Mouse (Mus musculus): ENCODE data around the gene Nfkb2. TPM values are rescaled to one million over a fixed set of nuclear protein-coding genes. Genes with fewer than 3 reads are reported as not detected.

Gene Nfkb2
- polyA plus RNA-seq, 1 experiment from 2014 or later: 4.2 TPM

GRCm38 (mm10) chr19:46338942-46339286, 34.8 kb downstream of the Nfkb2 start:
- 0 out of 2 replicates have a peak, but pooled peaks have one; percentile 17 for ATAC-seq (replicated peaks; ENCODE audit: low FRiP score)
- no peak for DNase-seq (ENCODE audit: low spot score)
- 0 out of 2 replicates have a peak overlapping the region, but pooled peaks have one; percentile 2 for H3K9ac ChIP-seq (ENCODE audit: low read length)

GRCm38 (mm10) chr19:46339287-46339971, 35.3 kb downstream of the Nfkb2 start:
- Histone ChIP-seq H3K9me3 (ENCODE audit: control insufficient read depth, low read length) (no peaks in the 10 kb centered on the region), H3K27me3 (ENCODE audit: control insufficient read depth, insufficient read depth, low read length) (no peaks in the 10 kb centered on the region), H3K9ac (ENCODE audit: low read length) (no peak overlapping the region), H3K4me3 (ENCODE audit: low read depth, low read length) (no peak overlapping the region), H3K4me1 (replicated peaks; ENCODE audit: control insufficient read depth, insufficient read depth, low read length) (peaks cover 6% of the 10 kb centered on the region; the same call in 1 of the 2 replicates), H3K4me2 (ENCODE audit: low read depth, low read length, severe bottlenecking) (no peak overlapping the region), H3K27ac (ENCODE audit: low read depth, low read length) (no peak overlapping the region), H3K36me3 (ENCODE audit: control insufficient read depth, insufficient read depth, low read length) (no peaks in the 10 kb centered on the region)
- DNase-seq (ENCODE audit: low spot score) (no peak), ATAC-seq (replicated peaks; ENCODE audit: low FRiP score) (no peak)
- 76% methylated on average over 7 of the region's 7 CpGs for WGBS

More at GRCm38 (mm10) chr19:46338942-46339286, 34.8 kb downstream of the Nfkb2 start:
- peak overlapping the region; percentile 19; the same call in 1 of the 2 replicates for H3K4me2 ChIP-seq (ENCODE audit: low read depth, low read length, severe bottlenecking)
- no peaks in the 10 kb centered on the region for H3K9me3 ChIP-seq (ENCODE audit: control insufficient read depth, low read length)
- H3K27ac ChIP-seq (ENCODE audit: low read depth, low read length): no peak overlapping the region
- no peaks in the 10 kb centered on the region for H3K36me3 ChIP-seq (ENCODE audit: control insufficient read depth, insufficient read depth, low read length)
- peak overlapping the region; percentile 54; the same call in 1 of the 2 replicates for H3K4me3 ChIP-seq (ENCODE audit: low read depth, low read length)
- 52% methylated on average over 6 of the region's 6 CpGs for WGBS
- no peaks in the 10 kb centered on the region for H3K27me3 ChIP-seq (ENCODE audit: control insufficient read depth, insufficient read depth, low read length)
- H3K4me1 ChIP-seq (replicated peaks; ENCODE audit: control insufficient read depth, insufficient read depth, low read length): peaks cover 6% of the 10 kb centered on the region; the same call in 1 of the 2 replicates

- Histone ChIP-seq H3K4me3 (ENCODE audit: low read depth, low read length) (no peak overlapping the region), H3K36me3 (ENCODE audit: control insufficient read depth, insufficient read depth, low read length) (no peaks in the 10 kb centered on the region), H3K27me3 (ENCODE audit: control insufficient read depth, insufficient read depth, low read length) (peaks cover 9% of the 10 kb centered on the region), H3K4me1 (replicated peaks; ENCODE audit: control insufficient read depth, insufficient read depth, low read length) (peaks cover 4% of the 10 kb centered on the region; the same call in 1 of the 2 replicates), H3K4me2 (ENCODE audit: low read depth, low read length, severe bottlenecking) (no peak overlapping the region), H3K9me3 (ENCODE audit: control insufficient read depth, low read length) (no peaks in the 10 kb centered on the region), H3K9ac (ENCODE audit: low read length) (no peak overlapping the region), H3K27ac (ENCODE audit: low read depth, low read length) (no peak overlapping the region)
- ATAC-seq (replicated peaks; ENCODE audit: low FRiP score): no peak
- WGBS: 30% methylated on average over 7 of the region's 7 CpGs
- no peak for DNase-seq (ENCODE audit: low spot score)
Observed at GRCm38 (mm10) chr19:46344710-46345419, 40.7 kb downstream of the Nfkb2 start.

GRCm38 (mm10) chr19:46347146-46347545, 43.0 kb downstream of the Nfkb2 start:
- Histone ChIP-seq H3K36me3 (ENCODE audit: control insufficient read depth, insufficient read depth, low read length) (no peaks in the 10 kb centered on the region), H3K9ac (ENCODE audit: low read length) (no peak overlapping the region), H3K4me3 (ENCODE audit: low read depth, low read length) (no peak overlapping the region), H3K4me1 (replicated peaks; ENCODE audit: control insufficient read depth, insufficient read depth, low read length) (peaks cover 4% of the 10 kb centered on the region; the same call in 1 of the 2 replicates), H3K9me3 (ENCODE audit: control insufficient read depth, low read length) (no peaks in the 10 kb centered on the region), H3K27me3 (ENCODE audit: control insufficient read depth, insufficient read depth, low read length) (peaks cover 13% of the 10 kb centered on the region), H3K27ac (ENCODE audit: low read depth, low read length) (no peak overlapping the region), H3K4me2 (ENCODE audit: low read depth, low read length, severe bottlenecking) (no peak overlapping the region)
- WGBS: 93% methylated on average over 1 of the region's 1 CpGs
- no peak for ATAC-seq (replicated peaks; ENCODE audit: low FRiP score)
- DNase-seq (ENCODE audit: low spot score): no peak

- Histone ChIP-seq H3K4me2 (ENCODE audit: low read depth, low read length, severe bottlenecking) (peak overlapping the region; percentile 93), H3K27me3 (ENCODE audit: control insufficient read depth, insufficient read depth, low read length) (peaks cover 13% of the 10 kb centered on the region), H3K27ac (ENCODE audit: low read depth, low read length) (no peak overlapping the region), H3K9ac (ENCODE audit: low read length) (peak overlapping the region; percentile 81), H3K36me3 (ENCODE audit: control insufficient read depth, insufficient read depth, low read length) (no peaks in the 10 kb centered on the region), H3K4me3 (ENCODE audit: low read depth, low read length) (peak overlapping the region; percentile 58), H3K9me3 (ENCODE audit: control insufficient read depth, low read length) (no peaks in the 10 kb centered on the region), H3K4me1 (replicated peaks; ENCODE audit: control insufficient read depth, insufficient read depth, low read length) (peaks cover 4% of the 10 kb centered on the region; the same call in 1 of the 2 replicates)
- DNase-seq (ENCODE audit: low spot score) (no peak), ATAC-seq (replicated peaks; ENCODE audit: low FRiP score) (no peak)
- 32% methylated on average over 14 of the region's 14 CpGs for WGBS
Observed at GRCm38 (mm10) chr19:46347936-46348668, 44.0 kb downstream of the Nfkb2 start.

- H3K9ac ChIP-seq (ENCODE audit: low read length): peak overlapping the region; percentile 81
- ATAC-seq (replicated peaks; ENCODE audit: low FRiP score): peak; percentile 87
- peak overlapping the region; percentile 58 for H3K4me3 ChIP-seq (ENCODE audit: low read depth, low read length)
- H3K27me3 ChIP-seq (ENCODE audit: control insufficient read depth, insufficient read depth, low read length): peaks cover 13% of the 10 kb centered on the region
- no peak overlapping the region for H3K27ac ChIP-seq (ENCODE audit: low read depth, low read length)
- no peaks in the 10 kb centered on the region for H3K36me3 ChIP-seq (ENCODE audit: control insufficient read depth, insufficient read depth, low read length)
- DNase-seq (ENCODE audit: low spot score): peak; percentile 86
- H3K4me1 ChIP-seq (replicated peaks; ENCODE audit: control insufficient read depth, insufficient read depth, low read length): peaks cover 4% of the 10 kb centered on the region; the same call in 1 of the 2 replicates
- peak overlapping the region; percentile 93 for H3K4me2 ChIP-seq (ENCODE audit: low read depth, low read length, severe bottlenecking)
- no peaks in the 10 kb centered on the region for H3K9me3 ChIP-seq (ENCODE audit: control insufficient read depth, low read length)
- WGBS: under 1% methylated on average over 78 of the region's 78 CpGs
Observed at GRCm38 (mm10) chr19:46348761-46349458, 44.8 kb downstream of the Nfkb2 start.

- Histone ChIP-seq H3K9me3 (ENCODE audit: control insufficient read depth, low read length) (no peaks in the 10 kb centered on the region), H3K4me3 (ENCODE audit: low read depth, low read length) (peak overlapping the region; percentile 58), H3K36me3 (ENCODE audit: control insufficient read depth, insufficient read depth, low read length) (no peaks in the 10 kb centered on the region), H3K9ac (ENCODE audit: low read length) (peak overlapping the region; percentile 81), H3K4me1 (replicated peaks; ENCODE audit: control insufficient read depth, insufficient read depth, low read length) (peaks cover 4% of the 10 kb centered on the region; the same call in 1 of the 2 replicates), H3K4me2 (ENCODE audit: low read depth, low read length, severe bottlenecking) (peak overlapping the region; percentile 93), H3K27ac (ENCODE audit: low read depth, low read length) (no peak overlapping the region), H3K27me3 (ENCODE audit: control insufficient read depth, insufficient read depth, low read length) (peaks cover 13% of the 10 kb centered on the region)
- 35% methylated on average over 6 of the region's 6 CpGs for WGBS
- no peak; the same call in 1 of the 2 replicates for ATAC-seq (replicated peaks; ENCODE audit: low FRiP score)
- DNase-seq (ENCODE audit: low spot score): no peak
Observed at GRCm38 (mm10) chr19:46349550-46349949, 45.4 kb downstream of the Nfkb2 start.
